Comparison of ENCODE assay signal across 8 mouse cellular contexts in genomic region chr17:12725871-12726270, GRCm38 (mm10). TPM values are rescaled to one million over a fixed set of nuclear protein-coding genes. Genes with fewer than 3 reads are reported as not detected.
DNase-seq lines count a peak whose midpoint lies in the region; ATAC-seq and TF ChIP-seq lines count a peak whose summit lies in the region.

No protein-coding gene starts in this region.

- H3K27ac ChIP-seq in embryonic fibroblast, embryonic 13.5 days (ENCODE audit: insufficient read depth, low read length) = peak overlapping the region; percentile 9; the same call in 1 of the 2 replicates
- peak overlapping the region; percentile 48 for H3K27ac ChIP-seq in lung, postnatal 0 days (ENCODE audit: low read length)

- H3K27me3 ChIP-seq in lung, postnatal 0 days (replicated peaks; ENCODE audit: insufficient read depth, low read length) = no peaks in the 10 kb centered on the region

- no peaks in the 10 kb centered on the region for H3K36me3 ChIP-seq in lung, postnatal 0 days (ENCODE audit: insufficient read depth, low read length)

- H3K9ac ChIP-seq in lung, postnatal 0 days (replicated peaks; ENCODE audit: low read depth) = no peak overlapping the region

- DNase-seq in CD4-positive, CD25-positive, alpha-beta regulatory T cell, adult 2 months (ENCODE audit: low read depth, low spot score) = peak; percentile 39
- DNase-seq in 3T3-L1 (ENCODE audit: low read depth, low spot score) = peak; percentile 83
- peak; percentile 50 for DNase-seq in kidney, adult 11 months
- DNase-seq in lung, postnatal 0 days (ENCODE audit: low spot score) = peak; percentile 71
- no peak for DNase-seq in spleen, adult 12 weeks (ENCODE audit: low spot score)
- no peak for DNase-seq in left cerebral cortex, adult 8-10 months (ENCODE audit: low spot score in 2 of 2)

- TF ChIP-seq CTCF in embryonic fibroblast, embryonic 13.5 days (IDR thresholded peaks at IDR 0.05; ENCODE audit: borderline replicate concordance, insufficient read depth, low read length) = no peak
- TF ChIP-seq CTCF in lung, postnatal 0 days (IDR thresholded peaks at IDR 0.05) = no peak

- no peak for ATAC-seq in CD4-positive, CD25-positive, alpha-beta regulatory T cell, adult 4 months
- peak; percentile 46; the same call in 1 of the 2 replicates for ATAC-seq in lung, postnatal 0 days

- TF ChIP-seq POLR2A in embryonic fibroblast, embryonic 13.5 days (IDR thresholded peaks at IDR 0.05; ENCODE audit: low read depth, low read length) = no peak

- peaks cover 18% of the 10 kb centered on the region for H3K4me1 ChIP-seq in embryonic fibroblast, embryonic 13.5 days (ENCODE audit: control insufficient read depth, insufficient read depth, low read length)
- H3K4me1 ChIP-seq in lung, postnatal 0 days (ENCODE audit: insufficient read depth, low read depth, low read length) = peaks cover 19% of the 10 kb centered on the region

- no peaks in the 10 kb centered on the region for H3K9me3 ChIP-seq in lung, postnatal 0 days (ENCODE audit: low read length)

- no peak; the same call in none of the 2 replicates for TF ChIP-seq EP300 in lung, postnatal 0 days (IDR thresholded peaks at IDR 0.05)

- 9% methylated on average over 4 of the region's 4 CpGs for WGBS in lung, postnatal 0 days

- H3K4me3 ChIP-seq in embryonic fibroblast, embryonic 13.5 days (ENCODE audit: insufficient read depth, low read length) = no peak overlapping the region
- H3K4me3 ChIP-seq in lung, postnatal 0 days (ENCODE audit: low read depth, low read length) = no peak overlapping the region

- H3K4me2 ChIP-seq in lung, postnatal 0 days (replicated peaks; ENCODE audit: low read depth, low read length) = no peak overlapping the region

RNA-seq across cellular contexts. Expression of gene Igf2r, which starts 43.6 kb away (rescaled TPM):
- 10 to 100 TPM; 45.2 to 46.1 TPM for polyA plus RNA-seq in CD4-positive, CD25-positive, alpha-beta regulatory T cell, adult 4 months (2017; shearing (Covaris generic))
- polyA plus RNA-seq in embryonic fibroblast, embryonic 13.5 days (2011; ENCODE audit: insufficient read length, low read depth, missing spikeins) = 246 and 249 TPM in 2 replicates
- polyA plus RNA-seq in lung, postnatal 0 days (2015; fragmentation: Nextera tagmentation; extraction: Ambion mirVana) = 26.7 and 27.9 TPM in 2 replicates
- 10 to 100 TPM; 26.6 to 27.7 (median 27.2) TPM for total RNA-seq in left cerebral cortex, adult 8-10 months (2022)

RNA-seq across cellular contexts. Expression of gene Slc22a1, which starts 50.2 kb away (rescaled TPM):
- not detected for polyA plus RNA-seq in CD4-positive, CD25-positive, alpha-beta regulatory T cell, adult 4 months (2017; shearing (Covaris generic))
- polyA plus RNA-seq in embryonic fibroblast, embryonic 13.5 days (2011; ENCODE audit: insufficient read length, low read depth, missing spikeins) = not detected in 2 replicates
- 1.6 and 3.2 TPM in 2 replicates for polyA plus RNA-seq in lung, postnatal 0 days (2015; fragmentation: Nextera tagmentation; extraction: Ambion mirVana)
- 1 to 10 TPM in 1 of 4 experiments, under 1 TPM in 2, not detected in 1; 0.97 to 2.4 (median 0.98) TPM for total RNA-seq in left cerebral cortex, adult 8-10 months (2022)

Comparison
In these comparisons a context has a peak if more than half of its experiments do, and no peak if none do; other contexts are left out.
1. DNase-seq: peak in CD4-positive, CD25-positive, alpha-beta regulatory T cell, adult 2 months (single experiment), 3T3-L1 (single experiment), kidney, adult 11 months (single experiment) and lung, postnatal 0 days (single experiment); none in spleen, adult 12 weeks (single experiment) and left cerebral cortex, adult 8-10 months (0 of 2).